Mouse (Mus musculus): ENCODE measurements around the gene Epb41l1. TPM values are rescaled to one million over a fixed set of nuclear protein-coding genes. Genes with fewer than 3 reads are reported as not detected.
"Not testable (repeated sequence)": the region's sequence is repeated elsewhere in the genome, so short reads cannot be mapped to it uniquely, and the experiment has no call there.

Gene Epb41l1
- total RNA-seq, 2 experiments from 2014 or later = 4.3 to 4.9 TPM

GRCm38 (mm10) chr2:156515565-156516185 lies 95.0 kb downstream of the Epb41l1 start:
- peak; percentile 39 to 68 for DNase-seq
- intact Hi-C loops (cut with DNase I) = no loop called here

- DNase-seq; intact Hi-C loops (cut with DNase I): not testable (repeated sequence)
Measured at GRCm38 (mm10) chr2:156516678-156517077, 96.0 kb downstream of the Epb41l1 start.

- intact Hi-C loops (cut with DNase I) = no loop called here
- DNase-seq = no peak
Measured at GRCm38 (mm10) chr2:156518306-156518705, 97.6 kb downstream of the Epb41l1 start.

DNA sequence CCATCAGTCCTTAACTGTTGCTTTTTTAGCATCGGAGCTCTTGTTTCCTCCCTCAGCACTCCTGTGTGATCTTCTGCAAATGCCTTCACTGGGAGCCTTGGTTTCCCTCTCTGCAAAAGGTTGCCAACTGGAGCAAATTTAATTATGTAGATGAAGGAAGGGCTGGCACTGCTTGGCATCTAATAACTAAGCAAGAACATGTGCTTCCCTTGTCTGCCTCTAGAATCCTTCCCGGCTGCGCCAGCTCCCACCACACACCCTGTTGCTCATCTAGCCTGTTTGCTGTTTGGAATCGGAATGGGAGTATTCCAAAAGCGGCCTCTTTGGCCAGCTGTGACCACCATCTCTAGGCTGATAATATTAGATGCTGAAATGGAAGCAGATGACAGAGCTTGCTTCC lies 98.9 kb downstream of the Epb41l1 start:
- DNase-seq = no peak
- intact Hi-C loops (cut with DNase I) = no loop called here

GRCm38 (mm10) chr2:156522994-156523393 lies 102.3 kb downstream of the Epb41l1 start:
- DNase-seq = no peak
- intact Hi-C loops (cut with DNase I) = no loop called here

DNA sequence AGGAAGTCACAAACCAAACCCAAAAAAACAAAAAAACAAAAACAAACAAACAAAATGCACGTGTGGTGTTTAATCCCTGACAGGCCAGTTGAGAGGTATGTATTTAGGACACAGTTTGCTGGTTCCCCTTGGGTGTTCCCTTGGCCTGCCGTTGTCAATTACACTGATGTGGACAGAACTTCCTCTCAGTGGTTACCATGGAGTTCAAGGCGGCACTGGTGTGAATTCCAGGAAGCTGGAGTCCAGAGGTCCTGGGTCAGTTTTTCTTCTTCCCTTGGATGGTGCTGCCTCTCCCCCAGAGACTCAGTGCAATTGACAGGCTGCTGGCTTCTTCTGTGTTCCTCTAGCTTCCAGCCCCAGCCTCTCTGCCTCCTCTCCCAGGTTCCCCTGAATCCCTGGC lies 103.4 kb downstream of the Epb41l1 start:
- DNase-seq = no peak
- intact Hi-C loops (cut with DNase I) = no loop called here

- DNase-seq = no peak
- intact Hi-C loops (cut with DNase I) = loop anchor here (1.0 to 5.0 kb wide), 2 partner anchors 83 to 177 kb away; partner anchors contain the start of gene Dlgap4
Measured at GRCm38 (mm10) chr2:156529726-156530125, 109.0 kb downstream of the Epb41l1 start.

DNA sequence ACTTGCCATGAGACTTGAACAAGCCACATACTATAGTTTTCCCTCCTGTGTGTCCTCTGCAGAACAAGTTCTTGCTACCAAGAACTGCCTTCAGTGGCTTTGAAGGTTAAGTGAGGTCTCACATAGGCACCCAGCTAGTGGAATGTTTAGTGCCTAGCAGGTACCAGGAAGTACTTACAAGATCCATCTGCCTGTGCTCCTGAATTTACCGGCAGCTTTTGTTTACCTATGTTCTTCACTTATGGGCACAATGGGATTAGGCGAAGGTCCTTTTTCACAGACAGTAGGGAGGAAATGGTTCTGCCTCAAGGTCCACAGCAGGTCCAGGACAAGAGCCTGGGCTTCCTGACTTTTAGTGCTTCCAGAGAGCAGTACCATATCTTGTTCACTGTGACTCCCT lies 112.5 kb downstream of the Epb41l1 start:
- DNase-seq = no peak
- intact Hi-C loops (cut with DNase I) = loop anchor here (5.0 kb wide), 1 partner anchor 79 kb away; the partner anchor contains the start of gene Dlgap4

DNA sequence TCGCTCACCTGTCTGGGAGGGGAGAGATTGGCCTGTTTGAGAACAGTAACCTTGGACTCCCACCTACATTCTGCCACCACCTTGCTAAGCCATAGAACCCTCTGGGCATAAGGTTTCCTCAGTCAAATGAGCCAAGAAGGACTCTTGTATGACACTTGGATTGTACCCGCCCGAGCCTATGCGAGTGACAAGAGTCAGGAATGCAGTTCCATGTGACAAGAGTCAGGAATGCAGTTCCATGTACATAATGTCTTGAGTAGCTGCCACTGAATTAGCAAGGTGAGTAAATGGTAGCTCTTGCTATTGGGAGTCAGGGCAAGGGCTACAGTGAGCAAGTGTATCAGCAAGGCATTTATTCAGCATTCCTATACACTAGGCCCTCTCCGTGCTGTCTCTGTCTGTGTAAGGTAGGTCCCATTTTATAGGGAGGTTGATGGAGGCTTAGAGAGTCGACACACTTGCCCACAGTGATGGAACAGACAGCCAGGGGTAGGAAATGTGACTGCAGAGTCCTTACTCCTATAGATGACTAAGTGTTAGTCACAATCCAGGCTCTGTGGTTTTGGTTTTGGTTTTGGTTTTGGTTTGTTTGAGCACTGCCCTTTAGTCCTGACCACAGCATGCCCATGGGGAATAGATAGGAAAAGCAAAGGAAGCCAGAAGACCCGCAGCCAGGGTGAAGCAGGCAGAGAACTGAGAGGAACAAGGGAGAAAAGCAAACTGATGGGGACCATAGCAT lies 118.3 kb downstream of the Epb41l1 start:
- intact Hi-C loops (cut with DNase I) = no loop called here
- no peak for DNase-seq

DNA sequence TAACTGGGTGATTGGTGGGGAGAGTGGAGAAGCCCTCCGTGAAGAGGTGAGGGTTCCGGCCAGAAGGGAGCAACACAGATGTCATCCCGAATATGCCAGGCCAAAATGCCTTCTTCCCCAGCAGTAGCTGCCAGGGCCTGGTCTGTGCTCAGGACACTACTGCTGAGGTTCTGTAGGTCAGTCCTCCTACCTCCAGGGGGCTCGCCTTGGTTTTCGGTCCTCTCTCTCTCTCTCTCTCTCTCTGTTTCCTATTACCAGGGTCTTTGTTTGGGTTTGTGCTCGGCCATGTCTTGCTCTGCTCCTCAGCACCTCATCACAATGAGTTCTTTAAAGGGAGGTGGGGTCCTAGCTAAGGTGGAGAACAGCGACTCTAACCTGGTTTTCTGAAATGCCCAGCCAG lies 120.3 kb downstream of the Epb41l1 start:
- intact Hi-C loops (cut with DNase I) = no loop called here
- no peak for DNase-seq

GRCm38 (mm10) chr2:156542410-156542809 lies 121.7 kb downstream of the Epb41l1 start:
- intact Hi-C loops (cut with DNase I) = no loop called here
- DNase-seq = no peak

- no peak for DNase-seq
- intact Hi-C loops (cut with DNase I) = no loop called here
Measured at GRCm38 (mm10) chr2:156543804-156544203, 123.1 kb downstream of the Epb41l1 start.

DNA sequence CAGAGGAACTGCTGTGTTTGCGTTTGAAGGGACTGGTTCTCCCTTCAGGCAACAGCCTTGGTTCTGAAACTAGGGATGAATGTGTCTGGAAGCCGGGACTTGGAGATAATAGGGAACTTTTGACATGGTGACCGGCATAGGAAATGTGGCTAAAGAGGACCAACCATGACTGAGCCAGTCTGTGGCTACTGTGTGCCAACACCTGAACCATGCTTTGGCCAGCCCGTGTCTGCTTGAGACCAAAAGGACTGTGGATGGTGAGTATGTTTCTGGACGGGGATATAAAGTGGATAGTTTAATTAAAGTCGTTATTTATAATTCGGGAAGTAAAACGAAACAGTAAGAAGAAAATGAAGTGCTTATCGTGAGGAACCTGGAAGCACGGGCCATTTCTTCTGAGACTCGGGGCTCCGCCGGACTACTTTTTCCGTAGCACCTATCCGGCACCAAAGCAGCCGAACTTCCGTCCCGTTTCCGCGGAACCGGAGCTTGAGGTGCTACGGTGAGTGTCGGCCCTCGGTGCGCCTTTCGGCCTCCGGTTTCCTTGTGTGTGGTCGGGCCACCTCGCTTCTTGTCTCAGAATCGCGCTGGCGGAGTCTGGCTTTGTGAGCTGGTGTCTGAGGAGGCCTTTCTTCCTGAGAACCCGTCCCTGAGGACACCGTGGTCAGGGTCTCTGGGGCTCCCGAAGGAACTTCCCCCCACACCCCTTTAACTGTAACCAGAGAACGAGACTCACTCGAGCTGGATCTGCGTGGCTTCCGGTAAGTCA lies 126.6 kb downstream of the Epb41l1 start, which contains the start of gene Aar2:
TSS of gene Aar2 (plus strand) at position 462 of the 769 bp plus-strand sequence.
- peak; percentile 69 to 88 for DNase-seq
- intact Hi-C loops (cut with DNase I) = no loop called here

GRCm38 (mm10) chr2:156552421-156552820 lies 131.7 kb downstream of the Epb41l1 start:
- intact Hi-C loops (cut with DNase I) = no loop called here

DNA sequence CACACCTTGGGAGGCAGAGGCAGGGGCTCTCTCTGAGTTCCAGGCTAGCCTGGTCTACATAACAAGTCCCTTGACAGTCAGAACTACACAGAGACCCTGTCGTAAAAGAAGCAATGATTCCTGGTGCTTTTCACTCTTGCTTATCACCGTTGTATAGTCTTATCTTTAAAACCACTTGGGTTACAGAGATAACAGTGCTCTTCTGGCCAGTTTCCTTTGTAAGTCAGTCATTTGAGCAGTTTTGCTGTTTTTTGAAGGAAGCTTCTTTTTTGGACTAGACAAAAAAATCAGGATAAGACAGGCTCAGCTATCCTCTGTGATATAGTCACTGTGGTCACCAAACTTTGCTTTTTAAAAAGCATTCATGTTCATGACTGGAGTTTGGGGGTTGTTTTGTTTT lies 141.1 kb downstream of the Epb41l1 start:
- no peak for DNase-seq
- intact Hi-C loops (cut with DNase I) = no loop called here

More at GRCm38 (mm10) chr2:156552421-156552820, 131.7 kb downstream of the Epb41l1 start:
- no peak for DNase-seq

GRCm38 (mm10) chr2:156563557-156563956 lies 142.8 kb downstream of the Epb41l1 start:
- DNase-seq = no peak
- intact Hi-C loops (cut with DNase I) = no loop called here

DNA sequence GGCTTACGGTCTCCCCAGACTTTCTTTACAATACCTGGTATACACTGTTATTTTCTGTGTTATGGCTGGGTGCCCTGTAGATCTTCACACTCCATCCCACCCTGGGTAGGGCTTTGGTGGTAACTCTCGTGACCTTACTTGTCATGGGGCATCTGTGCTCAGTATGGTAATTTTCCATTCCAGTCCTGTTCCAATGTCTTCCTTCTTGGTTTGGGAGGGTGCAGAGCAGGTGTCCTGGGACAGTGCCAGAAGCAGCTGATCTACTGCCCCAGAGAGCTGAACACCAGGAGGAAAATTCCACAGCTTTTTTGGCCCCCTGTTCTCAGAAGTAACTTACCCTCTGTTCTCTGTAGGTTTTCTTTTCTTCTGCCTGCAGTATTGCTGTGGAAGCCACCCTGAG lies 145.8 kb downstream of the Epb41l1 start:
- DNase-seq = no peak
- intact Hi-C loops (cut with DNase I) = no loop called here

DNA sequence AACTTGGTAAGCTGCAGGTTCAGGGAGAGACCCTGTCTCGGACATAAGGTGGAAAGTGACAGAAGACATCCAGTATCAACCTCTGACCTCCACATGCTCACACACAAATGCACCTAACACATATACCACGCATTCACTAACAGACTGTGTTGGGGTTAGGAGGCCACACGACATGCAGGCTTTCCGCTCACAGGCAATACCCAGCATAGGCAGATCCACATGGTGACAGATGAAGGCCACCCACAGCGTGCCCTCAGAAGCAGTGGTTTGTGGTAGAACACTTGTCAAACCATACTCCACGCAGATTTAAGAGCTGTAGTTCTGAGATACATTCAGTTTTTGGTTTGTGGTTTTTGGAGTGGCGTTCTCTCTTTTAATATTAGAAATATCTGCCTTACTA lies 147.9 kb downstream of the Epb41l1 start:
- DNase-seq = no peak
- intact Hi-C loops (cut with DNase I) = no loop called here

- intact Hi-C loops (cut with DNase I) = no loop called here
- DNase-seq = no peak
Measured at GRCm38 (mm10) chr2:156569261-156569660, 148.6 kb downstream of the Epb41l1 start.

DNA sequence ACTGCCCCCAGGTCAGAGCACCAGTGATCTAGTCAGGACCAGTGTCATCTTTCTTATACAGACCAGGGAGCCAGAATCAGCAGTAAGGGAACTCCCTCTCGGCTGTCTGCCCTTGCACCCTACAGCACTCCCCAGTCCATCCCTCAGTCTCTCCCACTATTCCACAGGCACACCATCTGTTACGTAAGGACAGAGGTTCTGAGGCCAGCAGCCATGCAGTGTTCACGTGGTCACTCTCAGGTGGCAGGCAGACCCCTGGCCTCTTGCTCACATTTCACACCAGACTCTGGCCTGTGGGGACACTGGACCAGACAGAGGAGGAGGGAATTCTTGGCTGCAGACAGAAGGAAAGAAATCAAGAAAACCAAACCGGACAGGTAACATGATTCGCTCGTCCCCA lies 150.8 kb downstream of the Epb41l1 start:
- intact Hi-C loops (cut with DNase I) = no loop called here

More for the DNA sequence above, 150.8 kb downstream of the Epb41l1 start:
- no peak for DNase-seq
